In genomic region chr3:136426539-136427194, GRCm38 (mm10) we compare ENCODE assay signal across 10 mouse cellular contexts.
DNase-seq lines count a peak whose midpoint lies in the region; ATAC-seq and TF ChIP-seq lines count a peak whose summit lies in the region.
"Had no signal": no experiment of that assay in that cellular context is flagged by ENCODE, and none has a peak within 500 bp of the region (broad histone marks: within the 10 kb centered on the region; RNA-seq: fewer than 3 reads in every experiment).

No protein-coding gene starts in this region.

- peak; percentile 82 to 87 for ATAC-seq in hematopoietic stem cell, adult 5-6 weeks (replicated peaks in 1 of 2; ENCODE audit: insufficient read depth in 1 of 2, low FRiP score in 2 of 2, low TSS enrichment in 1 of 2, low read depth in 1 of 2, poor library complexity in 2 of 2, severe bottlenecking in 2 of 2)
- no peak for ATAC-seq in CD4-positive, CD25-positive, alpha-beta regulatory T cell, adult 4 months
- no peak for ATAC-seq in megakaryocyte-erythroid progenitor cell, adult 5-6 weeks (replicated peaks; ENCODE audit: low FRiP score, low TSS enrichment, poor library complexity, severe bottlenecking)
- ATAC-seq: midbrain, embryonic 16.5 days had no signal

- peak overlapping the region; percentile 80 for H3K27ac ChIP-seq in kidney, adult 2 months (ENCODE audit: insufficient read depth, low read depth, low read length)
- H3K27ac ChIP-seq in macrophage, result peak overlapping the region; percentile 71
- H3K27ac ChIP-seq: hindbrain, embryonic 10.5 days had no signal

- H3K79me2 ChIP-seq in macrophage (ENCODE audit: inconsistent target), result no peaks in the 10 kb centered on the region

- TF ChIP-seq CTCF in kidney, adult 2 months (conservative IDR thresholded peaks at IDR 0.05; ENCODE audit: insufficient read depth, insufficient read length, low read depth, low read length), result no peak

- 38% methylated on average over 8 of the region's 8 CpGs for WGBS in kidney, adult 2 months
- 2% methylated on average over 8 of the region's 8 CpGs for WGBS in macrophage (ENCODE audit: missing documents)

- H3K27me3 ChIP-seq in kidney, adult 2 months (replicated peaks; ENCODE audit: control insufficient read depth, insufficient read depth, low read length), result no peaks in the 10 kb centered on the region

- no peak for TF ChIP-seq POLR2A in kidney, adult 2 months (IDR thresholded peaks at IDR 0.05; ENCODE audit: low read depth, low read length)

- H3K4me3 ChIP-seq in kidney, adult 2 months (ENCODE audit: insufficient read depth, low read depth, low read length), result no peak overlapping the region; the same call in 1 of the 2 replicates
- peak overlapping the region; percentile 12; the same call in 1 of the 2 replicates for H3K4me3 ChIP-seq in macrophage (ENCODE audit: inconsistent target)
- H3K4me3 ChIP-seq: hindbrain, embryonic 10.5 days had no signal

- peaks cover 7% of the 10 kb centered on the region; the same call in 1 of the 2 replicates for H3K4me1 ChIP-seq in kidney, adult 2 months (ENCODE audit: control insufficient read depth, insufficient read depth, low read length)
- H3K4me1 ChIP-seq: hindbrain, embryonic 10.5 days had no signal

- peak; percentile 22 for DNase-seq in kidney, adult 2 months
- DNase-seq in kidney, adult 8-10 months, result no peak
- peak; percentile 43 for DNase-seq in brain, adult 2 months (ENCODE audit: low read depth, low spot score)
- DNase-seq in embryo, embryonic 9.5 days (ENCODE audit: extremely low spot score), result no peak

- no peaks in the 10 kb centered on the region for H3K36me3 ChIP-seq in kidney, adult 2 months (ENCODE audit: control insufficient read depth, insufficient read depth, low read length)
- H3K36me3 ChIP-seq in macrophage (ENCODE audit: inconsistent target), result no peaks in the 10 kb centered on the region
- H3K36me3 ChIP-seq: hindbrain, embryonic 10.5 days had no signal

Comparison
In these comparisons a context has a peak if more than half of its experiments do, and no peak if none do; other contexts are left out.
1. DNase-seq: peak in kidney, adult 2 months (single experiment) and brain, adult 2 months (single experiment); none in kidney, adult 8-10 months (0 of 2) and embryo, embryonic 9.5 days (single experiment).
2. ATAC-seq: peak in hematopoietic stem cell, adult 5-6 weeks (2 of 2); none in CD4-positive, CD25-positive, alpha-beta regulatory T cell, adult 4 months (single experiment) and megakaryocyte-erythroid progenitor cell, adult 5-6 weeks (single experiment).